Mouse (Mus musculus) liver, adult (tissue): ENCODE results near the gene Pno1.

Experiments used
- GATA4 ChIP-seq: IDR thresholded peaks from 2 replicates; pipeline ENCODE4 v1.6.1; 2014; ENCODE audit warnings: mild to moderate bottlenecking, low read length; ENCODE audit not compliant: insufficient replicate concordance

The Pno1 gene

GRCm38 (mm10) chr11:17211258-17212140 is at the start of gene Pno1:
Pno1 (minus strand) TSS chr11:17211568.
- TF ChIP-seq GATA4 = no peak

GRCm38 (mm10) chr11:17257861-17258260 is 46.5 kb upstream of the Pno1 start:
- no peak for TF ChIP-seq GATA4

- TF ChIP-seq GATA4 = no peak
Observed at GRCm38 (mm10) chr11:17257443-17257842, 46.1 kb upstream of the Pno1 start, which contains the start of gene C1d. C1d (plus strand) TSS chr11:17257579.

GRCm38 (mm10) chr11:17256813-17257365 is 45.5 kb upstream of the Pno1 start:
- no peak for TF ChIP-seq GATA4

- no peak for TF ChIP-seq GATA4
Observed at GRCm38 (mm10) chr11:17248715-17249114, 37.3 kb upstream of the Pno1 start.

- TF ChIP-seq GATA4 = no peak
Observed at GRCm38 (mm10) chr11:17236449-17237037, 25.2 kb upstream of the Pno1 start.

- no peak for TF ChIP-seq GATA4
Observed at GRCm38 (mm10) chr11:17232792-17233191, 21.4 kb upstream of the Pno1 start.

- no peak for TF ChIP-seq GATA4
Observed at GRCm38 (mm10) chr11:17221126-17221525, 9.8 kb upstream of the Pno1 start.

GRCm38 (mm10) chr11:17215475-17215874 is 4.1 kb upstream of the Pno1 start:
- TF ChIP-seq GATA4 = no peak

- no peak for TF ChIP-seq GATA4
Observed at GRCm38 (mm10) chr11:17212903-17213509, 1.6 kb upstream of the Pno1 start.

- no peak for TF ChIP-seq GATA4
Observed at GRCm38 (mm10) chr11:17212141-17212495, 750 bp upstream of the Pno1 start.

GRCm38 (mm10) chr11:17202481-17202880 is 8.9 kb downstream of the Pno1 start:
- no peak for TF ChIP-seq GATA4

- TF ChIP-seq GATA4 = no peak
Observed at GRCm38 (mm10) chr11:17200936-17201335, 10.4 kb downstream of the Pno1 start.

GRCm38 (mm10) chr11:17199840-17200501 is 11.4 kb downstream of the Pno1 start:
- TF ChIP-seq GATA4 = no peak

- no peak for TF ChIP-seq GATA4
Observed at GRCm38 (mm10) chr11:17199170-17199569, 12.2 kb downstream of the Pno1 start.

- TF ChIP-seq GATA4 = no peak
Observed at GRCm38 (mm10) chr11:17192151-17192844, 19.1 kb downstream of the Pno1 start.
